Mouse (Mus musculus) liver, embryonic 14.5 days (tissue): ENCODE measurements around the gene Rcan1. TPM values are rescaled to one million over a fixed set of nuclear protein-coding genes. Genes with fewer than 3 reads are reported as not detected.
"Not testable (repeated sequence)": the region's sequence is repeated elsewhere in the genome, so short reads cannot be mapped to it uniquely, and the experiment has no call there.

Source experiments
- ATAC-seq: fragments of 200-750 bp; cut with Nextera tagmentation; 2 replicates; pipeline ENCODE4 v1.8.0; 2017; ENCODE audit warnings: moderate number of reproducible peaks, mild to moderate bottlenecking, moderate library complexity; ENCODE audit not compliant: insufficient read depth
- DNase-seq, 3 experiments: peaks; one replicate each; pipeline ENCODE4 v3.0.0-alpha.2; 2012 to 2013; ENCODE audit warnings: low read depth in 3 of 3, low spot score in 3 of 3
- H3K27ac ChIP-seq: fragments of 300-500 bp; sonication (generic); 2 replicates; pipeline ENCODE4 v1.5.1; 2014; ENCODE audit warnings: moderate library complexity, mild to moderate bottlenecking, control low read depth, inconsistent platforms
- H3K27me3 ChIP-seq: fragments of 300-500 bp; sonication (generic); 2 replicates; pipeline ENCODE4 v1.6.1; 2014; ENCODE audit warnings: mild to moderate bottlenecking, low read length, moderate library complexity; ENCODE audit not compliant: control insufficient read depth, insufficient read depth
- H3K36me3 ChIP-seq: fragments of 300-500 bp; sonication (generic); replicated peaks from 2 replicates; pipeline ENCODE4 v1.6.1; 2014; ENCODE audit warnings: low read depth; ENCODE audit not compliant: control insufficient read depth, insufficient read depth
- H3K4me1 ChIP-seq, 2 experiments: fragments of 200-500 bp in 1 of 2; fragments of 300-500 bp in 1 of 2; sonication (generic) in 1 of 2; replicated peaks; 2 replicates each; pipeline ENCODE4 v1.6.1; 2012 to 2014; ENCODE audit warnings: antibody characterized with exemption in 1 of 2, inconsistent platforms in 1 of 2, low read length in 1 of 2; ENCODE audit not compliant: control insufficient read depth in 2 of 2, insufficient read depth in 2 of 2
- H3K4me2 ChIP-seq: fragments of 300-500 bp; sonication (generic); 2 replicates; pipeline ENCODE4 v1.6.1; 2014; ENCODE audit warnings: low read depth, mild to moderate bottlenecking, control low read depth, moderate library complexity
- H3K4me3 ChIP-seq, 2 experiments: fragments of 200-500 bp in 1 of 2; fragments of 300-500 bp in 1 of 2; sonication (generic) in 1 of 2; 2 replicates each; pipeline ENCODE4 v1.5.1; 2012 to 2014; ENCODE audit warnings: low read depth in 2 of 2, low read length in 2 of 2, mild to moderate bottlenecking in 2 of 2, control low read depth in 1 of 2, inconsistent platforms in 1 of 2, moderate library complexity in 1 of 2; ENCODE audit not compliant: insufficient read depth in 1 of 2
- H3K9ac ChIP-seq: fragments of 300-500 bp; sonication (generic); replicated peaks from 2 replicates; pipeline ENCODE4 v1.6.1; 2014; ENCODE audit warnings: mild to moderate bottlenecking, control low read depth, moderate library complexity
- H3K9me3 ChIP-seq: fragments of 300-500 bp; sonication (generic); 2 replicates; pipeline ENCODE4 v1.6.1; 2016; ENCODE audit warnings: low read length, mixed read lengths; ENCODE audit not compliant: control insufficient read depth
- CTCF ChIP-seq: IDR thresholded peaks from 2 replicates; pipeline ENCODE4 v1.5.1; 2016; ENCODE audit warnings: antibody characterized with exemption, low read depth, control low read depth
- EP300 ChIP-seq: IDR thresholded peaks from 2 replicates; pipeline ENCODE4 v1.6.1; 2016; ENCODE audit warnings: antibody characterized with exemption, low read depth
- WGBS: fragments of 180-500 bp; shearing (Covaris S2); extraction: QIAGEN DNeasy Blood & Tissue Kit; methylation state at CpG from one replicate; pipeline ENCODE4 v1.1.7; 2014; ENCODE audit not compliant: insufficient replicate concordance; 5-methylcytosine and 5-hydroxymethylcytosine counted together
- polyA plus RNA-seq, 2 experiments: library from polyadenylated mRNA; depleted of rRNA in 1 of 2; stranded (reverse) in 1 of 2; unstranded in 1 of 2; fragments of >200 nt; fragmentation: Nextera tagmentation in 1 of 2; extraction: Ambion mirVana in 1 of 2; gene quantifications; 2 replicates each; pipeline versions ENCODE4 v1.2.1 to v1.2.3; 2012 to 2014

The Rcan1 gene
- polyA plus RNA-seq (2012; rRNA removed) (4.5 and 6.2 TPM in 2 replicates), polyA plus RNA-seq (2014; fragmentation: Nextera tagmentation; extraction: Ambion mirVana) (8.7 and 9.8 TPM in 2 replicates)

DNA sequence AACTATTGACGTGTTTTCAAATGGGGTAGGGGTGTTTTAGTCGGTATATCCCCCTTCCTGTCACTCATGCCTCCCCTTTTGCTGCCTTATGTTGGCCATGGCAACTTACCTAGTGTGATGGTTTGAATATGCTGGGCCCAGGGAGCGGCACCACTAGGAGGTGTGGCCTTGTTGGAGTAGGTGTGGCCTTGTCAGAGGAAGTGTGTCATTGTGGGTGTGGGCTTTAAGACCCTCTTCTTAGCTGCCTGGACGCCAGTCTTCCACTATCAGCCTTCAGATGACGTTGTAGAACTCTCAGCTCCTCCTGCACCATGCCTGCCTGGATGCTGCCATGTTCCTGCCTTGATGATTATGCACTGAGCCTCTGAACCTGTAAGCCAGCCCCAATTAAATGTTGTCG lies at the start of gene Rcan1:
TSS of gene Rcan1 (minus strand) at position 162 of the 400 bp plus-strand sequence.
- DNase-seq (no peak), ATAC-seq (no peak)
- 43% methylated on average over 6 of the region's 6 CpGs for WGBS
- Histone ChIP-seq H3K9ac (no peak within 1 kb of the TSS), H3K36me3 (no peaks in the 10 kb centered on the region), H3K4me2 (no peak within 1 kb of the TSS), H3K4me1 (peaks cover 0 to 5% of the 10 kb centered on the region in 2 experiments; a peak in 2 of 4 replicates), H3K27me3 (no peaks in the 10 kb centered on the region), H3K4me3 (no peak within 1 kb of the TSS), H3K27ac (no peak within 1 kb of the TSS), H3K9me3 (no peaks in the 10 kb centered on the region)
- no peak for TF ChIP-seq CTCF
- no peak for TF ChIP-seq EP300

DNA sequence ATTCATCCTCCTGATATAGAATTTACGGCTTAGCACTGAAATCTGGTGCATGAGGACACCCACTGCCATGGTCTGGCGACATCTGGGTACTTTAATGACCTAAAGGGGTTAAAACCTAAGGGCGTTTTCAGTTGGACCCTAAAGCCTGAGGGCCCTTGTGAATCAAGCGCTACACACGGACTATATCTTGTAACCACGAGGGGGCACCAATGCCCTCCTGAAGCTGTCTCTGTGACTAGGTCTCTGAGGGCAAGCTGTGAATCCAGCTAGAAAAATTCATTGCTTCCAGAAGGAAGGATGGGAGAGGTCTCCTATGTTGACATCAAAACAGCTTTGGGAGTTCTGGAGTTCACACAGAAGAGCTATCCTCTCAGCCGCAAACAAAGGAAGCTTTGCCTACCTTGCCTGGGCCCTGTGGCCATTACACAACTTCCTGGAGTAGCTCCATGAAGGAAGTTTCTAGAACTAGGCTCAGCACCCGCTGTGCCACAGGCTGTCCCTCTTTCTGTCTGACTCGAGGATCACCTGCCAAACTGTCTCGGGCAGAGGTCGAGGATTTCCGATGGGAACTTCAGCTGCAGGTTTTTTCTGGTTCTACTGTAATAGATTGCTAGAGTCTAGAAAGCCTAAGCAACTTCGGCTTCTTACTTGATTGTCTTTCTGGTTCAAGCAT lies 49.3 kb upstream of the Rcan1 start:
- TF ChIP-seq CTCF = peak; percentile 63
- TF ChIP-seq EP300 = no peak
- Histone ChIP-seq H3K9me3 (no peaks in the 10 kb centered on the region), H3K4me2 (no peak overlapping the region), H3K4me1 (peaks cover 0 to 4% of the 10 kb centered on the region in 2 experiments; a peak in 1 of 4 replicates), H3K9ac (no peak overlapping the region), H3K27ac (no peak overlapping the region), H3K27me3 (no peaks in the 10 kb centered on the region), H3K36me3 (no peaks in the 10 kb centered on the region), H3K4me3 (no peak overlapping the region)
- DNase-seq = no peak
- no peak for ATAC-seq
- WGBS = 26% methylated on average over 13 of the region's 13 CpGs

DNA sequence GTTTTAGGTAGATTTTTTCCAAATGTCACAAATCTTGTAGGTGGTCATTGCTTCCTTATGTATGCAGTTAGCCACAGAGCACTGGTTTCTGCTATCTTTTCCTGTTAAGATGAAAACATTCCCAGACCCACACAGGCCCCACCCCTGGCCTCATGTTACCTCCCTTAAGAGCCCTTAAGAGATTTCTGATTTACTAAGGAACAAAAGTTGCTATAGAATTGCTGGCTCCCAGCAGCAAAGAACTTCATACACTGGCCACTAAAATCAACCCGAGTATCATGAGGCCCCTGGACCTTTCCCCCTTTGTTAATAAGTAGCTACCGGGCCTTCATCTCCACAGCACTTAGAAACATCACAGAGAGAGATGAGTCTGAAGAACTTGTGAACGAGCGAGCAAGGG lies 48.1 kb upstream of the Rcan1 start:
- DNase-seq = no peak
- H3K36me3 ChIP-seq = no peaks in the 10 kb centered on the region
- H3K4me3 ChIP-seq = no peak overlapping the region
- no peak overlapping the region for H3K4me2 ChIP-seq
- H3K9me3 ChIP-seq = no peaks in the 10 kb centered on the region
- H3K27ac ChIP-seq = no peak overlapping the region
- no peak for ATAC-seq
- H3K9ac ChIP-seq = no peak overlapping the region
- WGBS = 61% methylated on average over 4 of the region's 4 CpGs
- no peaks in the 10 kb centered on the region for H3K27me3 ChIP-seq
- no peak for TF ChIP-seq CTCF
- TF ChIP-seq EP300 = no peak
- peaks cover 0 to 4% of the 10 kb centered on the region in 2 experiments; a peak in 1 of 4 replicates for H3K4me1 ChIP-seq

DNA sequence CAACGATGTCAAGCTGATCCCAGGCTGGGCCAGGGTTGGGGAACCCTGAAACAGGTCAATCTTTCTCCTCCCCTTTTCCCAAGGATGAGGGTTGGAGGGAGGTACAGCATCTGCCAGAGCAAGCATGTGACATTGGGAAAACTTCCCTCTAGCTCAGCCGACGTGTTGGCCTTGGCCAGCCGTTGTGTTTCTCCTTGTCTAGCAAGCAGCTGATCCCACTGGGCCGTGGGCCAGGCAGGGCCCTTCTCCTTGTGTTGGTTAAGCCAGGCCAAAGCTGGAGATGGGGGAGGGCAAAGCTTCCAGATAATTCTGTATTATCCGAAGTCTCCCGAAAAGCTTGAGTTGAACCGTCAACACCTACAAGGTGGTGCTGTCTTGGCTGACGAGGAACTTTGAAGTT lies 45.5 kb upstream of the Rcan1 start:
- no peak overlapping the region for H3K4me2 ChIP-seq
- no peak overlapping the region for H3K27ac ChIP-seq
- ATAC-seq = no peak
- H3K27me3 ChIP-seq = no peaks in the 10 kb centered on the region
- 73% methylated on average over 9 of the region's 9 CpGs for WGBS
- no peak for DNase-seq
- TF ChIP-seq CTCF (no peak), EP300 (no peak)
- H3K9me3 ChIP-seq = no peaks in the 10 kb centered on the region
- peaks cover 0 to 4% of the 10 kb centered on the region in 2 experiments; a peak in 1 of 4 replicates for H3K4me1 ChIP-seq
- H3K4me3 ChIP-seq = no peak overlapping the region
- H3K9ac ChIP-seq = no peak overlapping the region
- H3K36me3 ChIP-seq = no peaks in the 10 kb centered on the region

DNA sequence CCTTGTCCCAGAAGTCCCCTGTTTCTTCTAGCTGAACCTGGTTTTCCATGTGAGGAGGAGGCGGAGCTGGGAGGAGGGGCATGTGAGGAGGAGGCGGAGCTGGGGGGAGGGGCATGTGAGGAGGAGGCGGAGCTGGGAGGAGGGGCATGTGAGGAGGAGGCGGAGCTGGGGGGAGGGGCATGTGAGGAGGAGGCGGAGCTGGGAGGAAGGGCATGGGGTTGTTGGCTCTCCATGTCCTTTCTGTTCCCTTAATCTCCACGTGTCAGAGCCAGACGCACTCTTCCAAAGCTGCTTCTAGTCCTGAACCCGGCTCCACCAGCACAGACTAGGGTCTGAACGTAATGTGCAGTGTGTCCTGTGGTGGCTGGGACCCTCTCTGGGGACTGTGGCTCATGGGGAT lies 44.2 kb upstream of the Rcan1 start:
- 58% methylated on average over 8 of the region's 9 CpGs for WGBS

More for the DNA sequence above, 44.2 kb upstream of the Rcan1 start:
- not testable (repeated sequence) for H3K4me1 ChIP-seq, H3K27me3 ChIP-seq, ATAC-seq, H3K4me3 ChIP-seq, H3K36me3 ChIP-seq, H3K9ac ChIP-seq, H3K9me3 ChIP-seq, H3K27ac ChIP-seq, DNase-seq, H3K4me2 ChIP-seq
